Mouse (Mus musculus): ENCODE measurements around the gene Gm5148.

DNA sequence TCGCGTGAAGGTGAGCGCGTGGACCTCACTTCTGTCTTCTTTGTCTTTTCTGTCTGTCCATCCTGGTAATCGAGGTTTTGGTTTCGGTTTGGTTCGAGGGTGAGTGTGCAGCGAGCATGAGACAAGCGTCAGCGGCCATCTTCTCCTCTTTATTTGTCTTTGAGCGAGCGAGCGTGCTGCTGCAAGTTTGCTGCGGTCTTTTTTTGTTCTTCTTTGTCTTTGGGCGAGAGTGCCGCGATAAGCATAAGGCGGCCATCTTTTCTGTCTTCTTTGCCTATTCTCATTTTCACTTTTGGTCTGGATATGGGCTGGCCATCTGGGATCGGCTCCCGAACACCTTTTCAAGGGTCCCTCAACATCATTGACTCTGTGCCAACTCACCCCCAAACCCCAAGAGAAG lies 55.2 kb downstream of the Gm5148 start:
- no peak for TF ChIP-seq CTCF (IDR thresholded peaks at IDR 0.05; ENCODE audit: low read depth)
- TF ChIP-seq EP300 (IDR thresholded peaks at IDR 0.05; ENCODE audit: low read depth): no peak
